Mouse (Mus musculus) liver, embryonic 14.5 days (tissue): ENCODE measurements around the gene Ccdc181.

Experiments used
- CTCF ChIP-seq: IDR thresholded peaks from 2 replicates; pipeline ENCODE4 v1.5.1; 2016; ENCODE audit warnings: antibody characterized with exemption, low read depth, control low read depth
- EP300 ChIP-seq: IDR thresholded peaks from 2 replicates; pipeline ENCODE4 v1.6.1; 2016; ENCODE audit warnings: antibody characterized with exemption, low read depth

DNA sequence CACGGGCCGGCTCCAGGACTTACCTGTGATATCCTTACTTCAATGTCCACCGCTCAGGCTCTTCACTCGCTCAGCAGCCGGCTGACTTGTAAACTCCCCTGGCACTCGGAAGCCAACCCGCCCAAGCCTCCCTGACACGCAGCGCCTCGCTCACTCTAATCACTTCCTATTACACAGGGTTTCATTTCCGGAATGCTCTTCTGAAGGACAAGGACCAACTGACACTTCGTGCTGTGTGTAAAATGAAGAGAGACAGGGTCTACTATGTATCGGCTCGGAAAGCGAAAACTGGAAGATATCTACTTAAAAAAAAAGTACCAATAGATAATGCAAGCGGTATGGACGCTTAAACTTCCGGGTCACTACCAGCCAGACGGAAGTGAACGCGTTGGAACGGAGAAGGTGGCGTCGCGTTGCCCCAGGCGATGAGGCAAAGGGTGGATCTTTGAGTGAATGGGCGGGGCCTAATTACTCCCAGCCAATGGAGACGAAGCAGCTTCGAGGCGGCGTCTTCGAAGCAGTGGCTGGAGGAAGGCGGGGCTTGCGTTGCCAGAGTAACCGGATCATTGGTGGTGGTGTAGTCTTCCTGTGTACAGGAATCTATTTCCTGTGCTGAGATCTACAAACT, 31.9 kb downstream of the Ccdc181 start, which contains the start of gene Blzf1:
- TF ChIP-seq CTCF (no peak), EP300 (no peak)
